Mouse (Mus musculus) midbrain, embryonic 15.5 days (tissue): ENCODE measurements at regions not wholly inside any gene's neighbourhood (a gene's known extent, or its start where the extent isn't known, plus 50 kb on each side); places are given as distances from the start of the nearest gene placed in this dataset.

ENCODE experiments used
- ATAC-seq: fragments of 200-750 bp; cut with Nextera tagmentation; replicated peaks from 2 replicates; pipeline ENCODE4 v1.8.0; 2017; ENCODE audit warnings: moderate TSS enrichment
- H3K27ac ChIP-seq: fragments of 300-500 bp; sonication (generic); 2 replicates; pipeline ENCODE4 v1.5.1; 2015; ENCODE audit warnings: mild to moderate bottlenecking, inconsistent platforms
- H3K27me3 ChIP-seq: fragments of 300-500 bp; sonication (generic); replicated peaks from 2 replicates; pipeline ENCODE4 v1.6.1; 2015; ENCODE audit warnings: inconsistent platforms
- H3K36me3 ChIP-seq: fragments of 300-500 bp; sonication (generic); replicated peaks from 2 replicates; pipeline ENCODE4 v1.6.1; 2015; ENCODE audit warnings: inconsistent platforms
- H3K4me1 ChIP-seq: fragments of 300-500 bp; sonication (generic); 2 replicates; pipeline ENCODE4 v1.6.1; 2015; ENCODE audit warnings: inconsistent platforms
- H3K4me2 ChIP-seq: fragments of 300-500 bp; sonication (generic); 2 replicates; pipeline ENCODE4 v1.6.1; 2015; ENCODE audit warnings: inconsistent platforms, mild to moderate bottlenecking, moderate library complexity
- H3K4me3 ChIP-seq: fragments of 300-500 bp; sonication (generic); 2 replicates; pipeline ENCODE4 v1.5.1; 2015; ENCODE audit warnings: mild to moderate bottlenecking, inconsistent platforms
- H3K9ac ChIP-seq: fragments of 300-500 bp; sonication (generic); 2 replicates; pipeline ENCODE4 v1.6.1; 2015; ENCODE audit warnings: mild to moderate bottlenecking, inconsistent platforms
- H3K9me3 ChIP-seq: fragments of 300-500 bp; sonication (generic); 2 replicates; pipeline ENCODE4 v1.6.1; 2016; ENCODE audit warnings: inconsistent platforms
- WGBS: fragments of 180-500 bp; shearing (Covaris S2); methylation state at CpG from one replicate; pipeline ENCODE4 v1.1.7; 2015; ENCODE audit warnings: mixed read lengths; 5-methylcytosine and 5-hydroxymethylcytosine counted together

DNA sequence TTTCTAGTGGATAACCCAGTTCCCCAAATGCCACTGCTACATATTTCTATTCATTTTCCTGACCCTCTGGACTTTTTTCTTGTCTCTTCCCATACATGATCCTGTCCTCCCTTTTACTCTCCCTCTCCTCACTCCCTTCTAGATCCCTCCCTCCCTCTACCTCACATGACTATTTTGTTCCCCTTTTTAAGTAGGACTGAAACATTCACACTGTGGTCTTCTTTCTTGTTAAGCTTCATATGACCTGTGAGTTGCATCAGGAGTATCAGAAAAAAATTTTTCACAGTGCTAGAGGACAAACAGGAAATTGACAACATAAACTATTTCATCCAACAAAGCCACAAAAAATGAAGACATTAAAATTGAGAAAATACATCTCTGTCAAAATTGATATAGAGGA is 797.5 kb downstream of the Ndufa4 start:
- no peaks in the 10 kb centered on the region for H3K27me3 ChIP-seq
- H3K9me3 ChIP-seq = no peaks in the 10 kb centered on the region
- H3K27ac ChIP-seq = no peak overlapping the region
- no peaks in the 10 kb centered on the region for H3K36me3 ChIP-seq
- H3K4me2 ChIP-seq = no peak overlapping the region
- H3K4me3 ChIP-seq = no peak overlapping the region
- no peak for ATAC-seq
- H3K4me1 ChIP-seq = no peaks in the 10 kb centered on the region
- no peak overlapping the region for H3K9ac ChIP-seq

DNA sequence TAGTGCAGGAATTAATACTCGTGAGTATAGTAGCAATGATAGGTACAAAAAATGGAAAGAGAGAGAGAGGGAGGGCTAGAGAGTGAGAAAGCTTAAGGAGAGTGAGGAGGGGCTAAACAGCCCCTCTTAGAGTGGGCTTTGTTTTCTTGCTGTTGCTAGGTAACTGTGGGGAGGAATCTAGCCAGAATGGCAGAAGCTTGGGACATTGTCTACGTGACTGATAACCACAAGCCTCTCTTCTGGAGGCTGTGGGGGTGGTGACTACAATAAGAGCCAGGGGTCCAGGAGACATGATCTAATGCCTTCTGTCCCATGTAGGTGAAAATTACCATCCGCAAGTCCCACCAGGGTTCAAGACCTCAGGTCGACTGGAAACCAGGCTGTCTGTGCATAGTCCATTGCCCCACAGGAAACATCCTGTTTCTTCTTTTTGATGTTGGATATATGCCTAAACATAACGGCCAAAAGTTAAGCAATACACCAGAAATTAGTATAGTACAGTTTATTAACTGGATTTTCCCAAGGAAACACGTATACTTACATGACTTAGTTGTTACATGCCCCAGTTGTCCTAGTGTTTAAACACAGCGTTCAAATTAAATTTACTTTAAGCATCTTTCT is 798.8 kb downstream of the Ndufa4 start:
- no peak for ATAC-seq
- Histone ChIP-seq H3K27ac (no peak overlapping the region), H3K36me3 (no peaks in the 10 kb centered on the region), H3K9me3 (no peaks in the 10 kb centered on the region), H3K27me3 (no peaks in the 10 kb centered on the region), H3K9ac (no peak overlapping the region), H3K4me1 (no peaks in the 10 kb centered on the region), H3K4me3 (no peak overlapping the region), H3K4me2 (no peak overlapping the region)
- 62% methylated on average over 7 of the region's 7 CpGs for WGBS

DNA sequence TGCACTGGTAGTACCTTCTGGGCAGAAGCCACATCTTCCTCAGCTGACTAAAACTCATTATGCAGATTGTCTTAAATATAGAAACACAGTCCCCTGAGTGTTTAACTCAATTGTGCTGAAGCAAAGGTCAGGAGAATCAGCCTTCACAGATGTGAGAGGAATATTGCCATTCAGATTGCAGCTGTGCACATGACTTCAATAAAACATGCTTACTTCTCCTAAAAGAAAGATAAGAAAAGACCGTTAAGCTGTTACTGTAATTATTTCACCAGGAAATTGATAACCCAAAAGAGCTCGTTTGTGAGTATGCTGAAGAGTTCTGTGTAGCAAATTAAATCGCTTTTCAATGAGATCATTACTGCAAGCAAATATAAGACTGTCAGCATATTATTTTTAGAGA is 803.9 kb downstream of the Ndufa4 start:
- H3K27me3 ChIP-seq = no peaks in the 10 kb centered on the region
- WGBS = 61% methylated on average over 3 of the region's 3 CpGs
- ATAC-seq = no peak
- no peak overlapping the region for H3K4me2 ChIP-seq
- H3K9ac ChIP-seq = no peak overlapping the region
- H3K27ac ChIP-seq = no peak overlapping the region
- no peaks in the 10 kb centered on the region for H3K4me1 ChIP-seq
- H3K9me3 ChIP-seq = no peaks in the 10 kb centered on the region
- no peak overlapping the region for H3K4me3 ChIP-seq
- H3K36me3 ChIP-seq = no peaks in the 10 kb centered on the region

DNA sequence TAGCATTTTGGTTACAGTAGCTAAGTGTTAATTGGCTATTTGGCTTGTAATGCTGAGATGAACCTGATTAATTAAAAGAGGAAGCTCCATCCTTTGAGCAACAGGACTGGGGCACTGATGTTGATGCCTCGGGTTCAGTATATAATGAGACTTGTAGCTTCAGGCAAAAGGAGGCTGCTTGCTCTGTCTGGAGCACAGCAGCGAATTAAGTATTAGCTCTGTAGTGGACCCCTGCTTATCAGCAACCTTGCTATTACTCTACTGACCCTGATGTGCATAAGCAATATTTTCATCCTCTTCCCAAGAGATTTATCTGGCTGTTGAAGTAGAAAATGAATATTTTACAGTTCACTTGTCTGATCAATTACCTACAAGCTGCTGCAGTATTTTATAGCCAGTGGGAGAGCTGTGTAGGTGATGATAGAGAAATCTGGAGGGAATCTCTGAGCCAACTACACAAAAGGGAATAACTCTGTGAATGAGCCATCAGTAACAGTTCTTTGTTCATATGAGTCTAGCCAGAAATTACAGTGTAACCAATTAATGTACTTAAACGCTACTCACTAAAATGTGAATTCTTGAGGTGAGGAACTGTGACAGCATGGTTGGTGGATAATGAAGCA is 846.2 kb downstream of the Ndufa4 start:
- 38% methylated on average over 3 of the region's 3 CpGs for WGBS
- Histone ChIP-seq H3K36me3 (no peaks in the 10 kb centered on the region), H3K27ac (peak overlapping the region; percentile 45; the same call in 1 of the 2 replicates), H3K9me3 (no peaks in the 10 kb centered on the region), H3K4me1 (peaks cover 6% of the 10 kb centered on the region; the same call in 1 of the 2 replicates), H3K4me2 (no peak overlapping the region), H3K27me3 (no peaks in the 10 kb centered on the region), H3K9ac (no peak overlapping the region), H3K4me3 (no peak overlapping the region)
- ATAC-seq = peak; percentile 95
